Mouse (Mus musculus) telencephalon, adult 2 months (tissue): Measurements from ENCODE around the gene Ubl4b.

Experiments
- DNase-seq: peaks from one replicate; pipeline ENCODE4 v3.0.0-alpha.2; 2011; ENCODE audit warnings: low read depth, low spot score

Ubl4b gene

GRCm38 (mm10) chr3:107520931-107521330 is 33.9 kb downstream of the Ubl4b start:
- DNase-seq: no peak

GRCm38 (mm10) chr3:107517631-107518108 is 37.2 kb downstream of the Ubl4b start, which contains the start of gene Slc6a17:
Slc6a17 (minus strand) TSS chr3:107518018.
- DNase-seq: no peak

- DNase-seq: no peak
Observed at GRCm38 (mm10) chr3:107516776-107517630, 37.9 kb downstream of the Ubl4b start.

GRCm38 (mm10) chr3:107515989-107516388 is 38.9 kb downstream of the Ubl4b start:
- no peak for DNase-seq

GRCm38 (mm10) chr3:107511416-107511815 is 43.5 kb downstream of the Ubl4b start:
- DNase-seq: no peak

- peak; percentile 55 for DNase-seq
Observed at GRCm38 (mm10) chr3:107508696-107509095, 46.2 kb downstream of the Ubl4b start.

- DNase-seq: no peak
Observed at GRCm38 (mm10) chr3:107507966-107508365, 46.9 kb downstream of the Ubl4b start.

- no peak for DNase-seq
Observed at GRCm38 (mm10) chr3:107506531-107506930, 48.3 kb downstream of the Ubl4b start.

- peak; percentile 93 for DNase-seq
Observed at GRCm38 (mm10) chr3:107505464-107506367, 49.2 kb downstream of the Ubl4b start.

- DNase-seq: no peak
Observed at GRCm38 (mm10) chr3:107504542-107504941, 50.3 kb downstream of the Ubl4b start.

GRCm38 (mm10) chr3:107503716-107504115 is 51.2 kb downstream of the Ubl4b start:
- DNase-seq: no peak
